Mouse (Mus musculus) heart, embryonic 14.5 days (tissue): ENCODE measurements around the gene Zan. TPM values are rescaled to one million over a fixed set of nuclear protein-coding genes. Genes with fewer than 3 reads are reported as not detected.

Experiments
- ATAC-seq: fragments of 200-750 bp; cut with Nextera tagmentation; 2 replicates; pipeline ENCODE4 v1.8.0; 2017; ENCODE audit warnings: low read depth, moderate TSS enrichment; ENCODE audit not compliant: insufficient number of reproducible peaks, insufficient read depth, low FRiP score
- H3K27ac ChIP-seq, 2 experiments: fragments of 200-500 bp in 1 of 2; fragments of 300-500 bp in 1 of 2; sonication (generic) in 1 of 2; replicated peaks in 1 of 2; 2 replicates each; pipeline ENCODE4 v1.5.1; 2012 to 2014; ENCODE audit warnings: low read depth in 2 of 2, low read length in 2 of 2, control low read depth in 1 of 2, mild to moderate bottlenecking in 1 of 2, mixed read lengths in 1 of 2; ENCODE audit not compliant: control insufficient read depth in 1 of 2, insufficient read depth in 1 of 2
- H3K27me3 ChIP-seq: fragments of 300-500 bp; sonication (generic); 2 replicates; pipeline ENCODE4 v1.6.1; 2014; ENCODE audit warnings: mild to moderate bottlenecking, low read length, control low read depth; ENCODE audit not compliant: control insufficient read depth, insufficient read depth
- H3K36me3 ChIP-seq: fragments of 300-500 bp; sonication (generic); 2 replicates; pipeline ENCODE4 v1.6.1; 2014; ENCODE audit warnings: mild to moderate bottlenecking, control low read depth, low read length, mixed read lengths; ENCODE audit not compliant: control insufficient read depth, insufficient read depth
- H3K4me1 ChIP-seq, 2 experiments: fragments of 200-500 bp in 1 of 2; fragments of 300-500 bp in 1 of 2; sonication (generic) in 1 of 2; 2 replicates each; pipeline ENCODE4 v1.6.1; 2012 to 2014; ENCODE audit warnings: low read length in 2 of 2, control low read depth in 1 of 2, mixed read lengths in 1 of 2; ENCODE audit not compliant: control insufficient read depth in 2 of 2, insufficient read depth in 2 of 2
- H3K4me2 ChIP-seq: fragments of 300-500 bp; sonication (generic); 2 replicates; pipeline ENCODE4 v1.6.1; 2014; ENCODE audit warnings: mild to moderate bottlenecking, low read length
- H3K4me3 ChIP-seq, 2 experiments: fragments of 200-500 bp in 1 of 2; fragments of 300-500 bp in 1 of 2; sonication (generic) in 1 of 2; 2 replicates each; pipeline ENCODE4 v1.5.1; 2012 to 2014; ENCODE audit warnings: low read length in 2 of 2, mild to moderate bottlenecking in 2 of 2, control low read depth in 1 of 2, low read depth in 1 of 2, moderate library complexity in 1 of 2; ENCODE audit not compliant: control insufficient read depth in 1 of 2, insufficient read depth in 1 of 2
- H3K9ac ChIP-seq: fragments of 300-500 bp; sonication (generic); 2 replicates; pipeline ENCODE4 v1.6.1; 2014; ENCODE audit warnings: mild to moderate bottlenecking, low read length
- H3K9me3 ChIP-seq: fragments of 300-500 bp; sonication (generic); 2 replicates; pipeline ENCODE4 v1.6.1; 2016; ENCODE audit warnings: low read length, control low read depth; ENCODE audit not compliant: control insufficient read depth
- WGBS: fragments of 180-500 bp; shearing (Covaris S2); extraction: QIAGEN DNeasy Blood & Tissue Kit; methylation state at CpG from one replicate; pipeline ENCODE4 v1.1.7; 2014; 5-methylcytosine and 5-hydroxymethylcytosine counted together
- polyA plus RNA-seq: library from polyadenylated mRNA; unstranded; fragments of >200 nt; fragmentation: Nextera tagmentation; extraction: Ambion mirVana; gene quantifications from 2 replicates; pipeline ENCODE4 v1.2.1, GENCODE M21; 2014

Zan gene
- polyA plus RNA-seq, 1 experiment from 2014 or later: 0.11 TPM

DNA sequence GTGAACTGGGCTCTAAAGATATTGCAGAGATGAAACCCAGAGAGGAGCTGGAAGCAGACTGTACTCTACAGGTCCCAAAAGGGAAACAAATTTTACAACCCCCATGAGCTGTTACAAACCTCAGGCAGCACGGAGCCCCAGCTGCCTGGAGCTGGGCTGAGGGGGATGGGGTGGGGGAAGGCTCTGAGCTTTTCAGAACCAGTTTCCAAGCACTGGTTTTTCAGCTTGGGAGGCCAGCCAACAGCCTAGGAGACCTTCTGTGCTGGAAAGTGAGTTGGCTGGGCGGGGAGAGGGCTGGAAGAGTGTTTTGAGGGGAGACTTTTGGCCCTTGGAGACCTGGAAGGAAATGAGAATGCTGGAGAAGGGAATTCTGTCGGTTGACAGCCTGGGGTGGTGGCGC, 14.7 kb upstream of the Zan start:
- Histone ChIP-seq H3K9ac (no peak overlapping the region), H3K27me3 (peaks cover 10% of the 10 kb centered on the region), H3K27ac (no peak overlapping the region), H3K9me3 (no peaks in the 10 kb centered on the region), H3K36me3 (no peaks in the 10 kb centered on the region), H3K4me3 (no peak overlapping the region), H3K4me1 (no peaks in the 10 kb centered on the region), H3K4me2 (no peak overlapping the region)
- WGBS: 50% methylated on average over 4 of the region's 4 CpGs
- no peak for ATAC-seq

DNA sequence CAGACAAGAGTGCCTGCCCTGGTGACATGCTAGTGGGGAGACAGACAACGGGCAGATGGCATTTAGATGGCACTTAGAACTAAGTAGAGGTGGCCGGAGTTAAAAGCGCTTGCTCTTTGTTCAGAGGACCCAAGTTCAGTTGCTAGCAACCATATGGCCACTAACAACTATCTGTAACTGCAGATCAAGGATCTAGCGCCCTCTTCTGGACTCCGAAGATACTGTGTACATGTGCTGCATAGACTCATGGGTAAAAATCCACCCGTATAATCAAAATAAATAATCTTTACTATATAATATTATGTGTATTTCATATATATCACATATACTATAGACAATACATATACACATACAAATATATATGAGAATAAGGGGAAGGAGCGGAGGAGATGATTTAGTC, 10.8 kb upstream of the Zan start:
- H3K27ac ChIP-seq: no peak overlapping the region
- no peak for ATAC-seq
- H3K9me3 ChIP-seq: no peaks in the 10 kb centered on the region
- 80% methylated on average over 7 of the region's 7 CpGs for WGBS
- no peak overlapping the region for H3K9ac ChIP-seq
- no peak overlapping the region for H3K4me3 ChIP-seq
- no peak overlapping the region for H3K4me2 ChIP-seq
- H3K4me1 ChIP-seq: peaks cover 0 to 2% of the 10 kb centered on the region in 2 experiments; a peak in 1 of 4 replicates
- H3K36me3 ChIP-seq: no peaks in the 10 kb centered on the region
- H3K27me3 ChIP-seq: peaks cover 44% of the 10 kb centered on the region

DNA sequence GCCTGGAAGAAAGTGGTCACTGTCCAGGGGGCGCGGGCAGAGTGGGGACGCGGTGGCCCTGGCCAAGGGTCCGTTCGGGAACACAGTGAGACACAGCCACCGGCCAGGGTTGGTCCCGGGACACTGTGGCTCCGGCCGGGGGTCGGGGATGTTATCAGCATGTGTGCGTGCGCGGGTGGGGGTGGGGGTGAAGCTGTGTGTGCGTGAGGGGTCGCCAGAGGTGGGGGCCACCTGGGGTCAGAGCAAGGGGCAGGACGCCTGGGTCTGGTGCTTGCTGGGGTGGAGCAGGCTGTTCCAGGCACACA, 8.9 kb upstream of the Zan start:
- H3K27me3 ChIP-seq: peaks cover 44% of the 10 kb centered on the region
- H3K27ac ChIP-seq: no peak overlapping the region
- peaks cover 0 to 4% of the 10 kb centered on the region in 2 experiments; a peak in 1 of 4 replicates for H3K4me1 ChIP-seq
- H3K4me2 ChIP-seq: peak overlapping the region; percentile 44
- no peak overlapping the region for H3K9ac ChIP-seq
- H3K36me3 ChIP-seq: no peaks in the 10 kb centered on the region
- WGBS: 3% methylated on average over 17 of the region's 17 CpGs
- H3K9me3 ChIP-seq: no peaks in the 10 kb centered on the region
- H3K4me3 ChIP-seq: peak overlapping the region in 1 of 2 experiments; percentile 9; a peak in 1 of 4 replicates
- no peak for ATAC-seq

DNA sequence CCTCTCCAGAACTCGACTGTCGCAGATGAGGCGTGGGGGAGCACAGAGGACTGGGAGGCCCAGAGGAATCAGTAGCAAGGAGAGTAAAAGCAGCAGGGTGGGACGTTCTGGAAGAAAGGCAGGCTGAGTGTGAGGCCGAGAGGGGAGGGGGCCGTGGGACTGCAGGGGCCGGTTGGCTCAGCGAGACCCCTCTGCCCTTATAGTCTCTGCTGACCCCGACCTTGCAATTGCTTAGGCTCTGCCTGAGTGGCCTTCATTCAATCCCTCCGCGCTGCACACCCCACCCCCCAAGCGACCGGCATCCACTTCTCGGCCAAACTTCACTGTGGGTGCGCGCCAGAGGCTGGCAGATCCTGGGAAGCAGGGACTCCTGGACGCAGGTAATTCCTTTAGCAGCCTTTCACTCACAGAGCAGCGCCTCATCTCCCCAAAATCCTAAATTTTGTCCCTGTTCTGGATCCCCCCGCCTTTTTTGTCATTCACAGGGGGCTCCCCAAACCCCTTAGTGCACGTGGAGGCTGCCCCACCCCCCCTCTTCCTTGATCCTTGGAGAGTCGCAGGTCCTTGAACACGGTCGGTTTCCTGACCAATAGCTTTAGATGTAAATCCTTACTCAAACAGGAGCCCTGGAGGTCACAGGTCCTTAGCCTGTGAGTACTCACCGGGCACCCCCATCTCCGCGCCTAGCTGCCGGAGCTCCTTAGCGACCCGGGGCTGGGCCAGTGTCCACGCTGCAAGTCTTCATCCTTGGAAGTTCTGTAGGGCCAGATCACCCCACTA, 8.4 kb upstream of the Zan start:
- Histone ChIP-seq H3K4me3 (peak overlapping the region in 1 of 2 experiments; percentile 9; a peak in 1 of 4 replicates), H3K36me3 (no peaks in the 10 kb centered on the region), H3K4me2 (peak overlapping the region; percentile 44), H3K9me3 (no peaks in the 10 kb centered on the region), H3K27me3 (peaks cover 44% of the 10 kb centered on the region), H3K4me1 (peaks cover 0 to 4% of the 10 kb centered on the region in 2 experiments; a peak in 1 of 4 replicates), H3K9ac (no peak overlapping the region), H3K27ac (no peak overlapping the region)
- 10% methylated on average over 30 of the region's 30 CpGs for WGBS
- ATAC-seq: no peak

DNA sequence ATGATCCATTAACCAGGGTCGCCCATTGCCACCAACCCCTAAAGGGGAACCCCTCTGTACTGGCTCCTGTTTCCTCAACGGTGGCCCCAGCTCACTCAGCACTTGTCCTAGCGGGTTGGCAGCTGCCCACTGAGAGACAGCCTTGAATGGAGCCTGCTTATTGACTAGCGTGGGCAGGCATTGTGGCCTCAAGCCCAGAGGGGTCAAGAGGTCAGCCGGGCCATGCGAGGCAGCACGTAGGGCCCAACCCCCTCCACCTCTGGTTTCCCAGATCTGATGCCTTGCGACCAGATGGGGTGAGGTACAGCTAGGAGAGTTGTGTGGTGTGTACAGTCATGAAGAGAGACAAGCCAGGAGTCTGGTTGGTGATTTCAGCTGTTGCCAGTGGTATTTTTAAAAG, 5.0 kb upstream of the Zan start:
- Histone ChIP-seq H3K4me1 (peaks cover 0 to 4% of the 10 kb centered on the region in 2 experiments; a peak in 1 of 4 replicates), H3K27ac (no peak overlapping the region), H3K27me3 (peaks cover 37% of the 10 kb centered on the region), H3K4me2 (no peak overlapping the region), H3K36me3 (no peaks in the 10 kb centered on the region), H3K4me3 (no peak overlapping the region), H3K9me3 (no peaks in the 10 kb centered on the region), H3K9ac (no peak overlapping the region)
- ATAC-seq: no peak
- WGBS: 49% methylated on average over 8 of the region's 8 CpGs

GRCm38 (mm10) chr5:137481138-137481537, 4.3 kb upstream of the Zan start:
- ATAC-seq: no peak
- H3K4me2 ChIP-seq: no peak overlapping the region
- no peak overlapping the region for H3K27ac ChIP-seq
- no peaks in the 10 kb centered on the region for H3K9me3 ChIP-seq
- no peak overlapping the region for H3K9ac ChIP-seq
- peaks cover 29% of the 10 kb centered on the region for H3K27me3 ChIP-seq
- H3K4me1 ChIP-seq: peaks cover 0 to 4% of the 10 kb centered on the region in 2 experiments; a peak in 1 of 4 replicates
- no peaks in the 10 kb centered on the region for H3K36me3 ChIP-seq
- no peak overlapping the region for H3K4me3 ChIP-seq

DNA sequence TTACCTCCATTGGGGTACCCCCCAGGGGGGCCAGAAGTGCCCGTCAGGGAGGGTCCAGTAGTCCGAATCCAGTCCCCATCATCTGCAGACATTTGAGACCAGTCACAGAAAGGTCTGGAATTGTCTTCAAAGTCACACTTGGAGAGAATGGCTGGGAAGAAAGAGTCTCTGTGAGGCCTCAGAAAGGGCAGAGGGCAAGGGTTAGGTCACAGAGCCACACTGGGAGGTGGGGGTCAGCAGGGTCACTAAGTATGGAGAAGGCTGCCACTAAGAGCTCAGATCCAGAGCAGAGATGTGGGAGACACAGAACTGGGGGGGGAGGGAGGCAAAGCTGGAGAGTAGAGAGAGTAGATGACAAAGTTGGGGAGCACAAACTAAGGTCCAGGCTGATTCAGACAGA, 2.5 kb downstream of the Zan start:
- Histone ChIP-seq H3K9me3 (no peaks in the 10 kb centered on the region), H3K9ac (no peak overlapping the region), H3K27ac (no peak overlapping the region), H3K4me2 (no peak overlapping the region), H3K4me1 (no peaks in the 10 kb centered on the region), H3K36me3 (no peaks in the 10 kb centered on the region), H3K4me3 (no peak overlapping the region), H3K27me3 (no peaks in the 10 kb centered on the region)
- ATAC-seq: no peak
- 43% methylated on average over 2 of the region's 2 CpGs for WGBS
